Mouse (Mus musculus) kidney, adult 2 months (tissue): ENCODE measurements around the gene Fgf5. TPM values are rescaled to one million over a fixed set of nuclear protein-coding genes. Genes with fewer than 3 reads are reported as not detected.

ENCODE experiments used
- DNase-seq: peaks from one replicate; pipeline ENCODE4 v3.0.0; 2021
- H3K27ac ChIP-seq: fragments of 200-500 bp; 2 replicates; pipeline ENCODE4 v1.5.1; 2012; ENCODE audit warnings: low read depth, low read length, control low read depth, inconsistent platforms; ENCODE audit not compliant: insufficient read depth
- H3K27me3 ChIP-seq: fragments of 200-500 bp; replicated peaks from 2 replicates; pipeline ENCODE4 v1.6.1; 2012; ENCODE audit warnings: mild to moderate bottlenecking, moderate library complexity, low read length, inconsistent platforms; ENCODE audit not compliant: control insufficient read depth, insufficient read depth
- H3K36me3 ChIP-seq: fragments of 200-500 bp; 2 replicates; pipeline ENCODE4 v1.6.1; 2012; ENCODE audit warnings: mild to moderate bottlenecking, moderate library complexity, low read length, inconsistent platforms; ENCODE audit not compliant: control insufficient read depth, insufficient read depth
- H3K4me1 ChIP-seq: fragments of 200-500 bp; 2 replicates; pipeline ENCODE4 v1.6.1; 2011; ENCODE audit warnings: low read length; ENCODE audit not compliant: control insufficient read depth, insufficient read depth
- H3K4me3 ChIP-seq: fragments of 200-500 bp; 2 replicates; pipeline ENCODE4 v1.5.1; 2011; ENCODE audit warnings: mild to moderate bottlenecking, low read depth, low read length, control low read depth; ENCODE audit not compliant: insufficient read depth
- CTCF ChIP-seq: fragments of 200-500 bp; conservative IDR thresholded peaks from 2 replicates; pipeline ENCODE4 v1.5.1; 2011; ENCODE audit warnings: low read depth, mild to moderate bottlenecking, control low read depth, low read length, moderate library complexity, mixed read lengths; ENCODE audit not compliant: insufficient read depth, insufficient read length
- POLR2A ChIP-seq: fragments of 200-500 bp; IDR thresholded peaks from one replicate; pipeline ENCODE4 v1.6.1; 2011; ENCODE audit warnings: low read depth, low read length, control low read depth
- WGBS: fragments of 180-500 bp; shearing (Covaris S2); methylation state at CpG from one replicate; pipeline ENCODE4 v1.1.7; 2018; 5-methylcytosine and 5-hydroxymethylcytosine counted together
- polyA plus RNA-seq: library from polyadenylated mRNA; depleted of rRNA; stranded (reverse); fragments of >200 nt; gene quantifications from 2 replicates; pipeline ENCODE4 v1.2.3, GENCODE M21; 2012; rRNA removed

Gene Fgf5
- polyA plus RNA-seq, 1 experiment, result not detected

DNA sequence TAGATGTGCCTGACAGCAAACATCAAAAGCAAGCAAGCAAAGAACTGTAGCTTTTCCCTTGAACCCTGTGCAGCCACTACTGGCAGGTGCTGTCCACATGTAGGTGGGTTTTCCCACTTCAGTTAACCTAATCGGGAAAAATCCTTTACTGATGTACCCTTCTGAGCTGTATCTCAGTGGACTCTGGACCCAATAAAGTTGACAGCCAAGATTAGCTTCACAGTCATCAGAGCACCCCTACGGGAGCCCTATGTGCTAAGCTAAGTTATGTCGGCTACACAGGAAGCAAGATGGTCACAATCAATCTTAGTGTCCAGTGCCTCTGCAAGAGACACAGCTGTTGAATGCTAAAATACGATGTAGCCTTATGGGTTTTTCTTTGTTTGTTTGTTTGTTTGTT is 46.1 kb downstream of the Fgf5 start:
- Histone ChIP-seq H3K27ac (no peak overlapping the region), H3K27me3 (no peaks in the 10 kb centered on the region; the same call in 1 of the 2 replicates), H3K36me3 (no peaks in the 10 kb centered on the region), H3K4me3 (no peak overlapping the region), H3K4me1 (no peaks in the 10 kb centered on the region)
- no peak for TF ChIP-seq CTCF
- TF ChIP-seq POLR2A, result no peak
- 69% methylated on average over 4 of the region's 4 CpGs for WGBS
- no peak for DNase-seq

DNA sequence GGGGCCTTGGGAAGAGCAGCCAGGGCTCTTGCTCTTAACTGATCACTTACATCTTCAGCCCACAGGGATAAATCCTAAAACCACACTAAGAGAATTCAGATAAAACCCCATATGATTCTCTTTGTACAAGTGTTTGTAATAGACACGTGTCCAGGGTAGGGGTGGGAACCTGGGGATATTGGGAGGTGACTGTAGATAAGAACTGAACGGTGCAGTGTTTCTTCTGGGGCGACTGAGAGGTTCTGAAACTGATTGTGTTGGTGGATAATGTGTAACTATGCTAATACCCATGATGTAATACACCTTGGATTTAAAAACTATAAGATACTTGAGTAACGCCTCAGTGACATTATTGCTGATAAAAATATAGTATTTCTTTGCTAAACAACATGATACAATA is 51.7 kb downstream of the Fgf5 start:
- Histone ChIP-seq H3K27me3 (no peaks in the 10 kb centered on the region), H3K27ac (no peak overlapping the region), H3K4me3 (no peak overlapping the region), H3K36me3 (no peaks in the 10 kb centered on the region), H3K4me1 (no peaks in the 10 kb centered on the region)
- no peak for DNase-seq
- 85% methylated on average over 4 of the region's 4 CpGs for WGBS
- TF ChIP-seq POLR2A (no peak), CTCF (no peak)

DNA sequence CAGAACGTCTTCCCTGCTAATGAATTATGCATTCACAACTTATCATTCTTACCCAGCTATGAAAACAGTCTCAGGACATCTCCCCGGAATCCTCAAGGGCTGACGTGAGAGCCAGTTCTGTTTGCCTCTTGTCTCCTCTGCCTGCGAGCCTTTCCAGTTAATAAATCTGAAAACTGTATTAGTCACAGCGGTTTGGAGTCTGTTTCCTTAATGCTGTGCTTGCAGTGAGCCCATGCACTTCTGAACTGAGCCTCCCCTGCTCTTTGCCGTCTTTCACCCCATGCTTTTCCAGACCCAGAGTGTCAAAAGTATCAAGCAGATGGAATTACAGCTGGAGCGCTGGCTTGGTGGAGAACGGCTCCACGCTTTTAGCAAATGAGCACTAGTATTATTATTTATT is 52.5 kb downstream of the Fgf5 start:
- H3K4me1 ChIP-seq, result no peaks in the 10 kb centered on the region
- no peak overlapping the region for H3K4me3 ChIP-seq
- H3K36me3 ChIP-seq, result no peaks in the 10 kb centered on the region
- no peak for TF ChIP-seq POLR2A
- no peak for TF ChIP-seq CTCF
- 20% methylated on average over 9 of the region's 9 CpGs for WGBS
- no peak overlapping the region for H3K27ac ChIP-seq
- no peaks in the 10 kb centered on the region for H3K27me3 ChIP-seq
- DNase-seq, result no peak

DNA sequence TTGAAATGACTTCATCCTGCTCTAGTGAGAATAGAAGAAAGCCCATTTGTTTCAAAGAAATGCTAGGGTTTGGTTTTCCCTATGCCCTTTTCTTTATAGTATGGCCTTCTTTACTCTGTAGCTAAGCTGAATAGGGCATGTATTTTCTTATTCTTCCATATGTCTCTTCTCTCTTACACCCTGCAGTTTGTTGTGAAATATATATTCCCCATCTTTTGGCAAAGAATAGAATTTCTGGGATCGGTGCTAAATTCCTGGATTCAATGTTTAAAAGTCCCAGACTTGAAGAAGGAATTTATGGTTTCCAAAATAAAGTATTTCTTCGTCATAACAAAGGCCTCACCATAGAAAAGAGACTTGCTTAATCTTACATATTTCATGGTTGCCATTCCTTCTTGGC is 72.6 kb downstream of the Fgf5 start:
- Histone ChIP-seq H3K27me3 (0 out of 2 replicates have a peak, but pooled peaks cover 1% of the 10 kb centered on the region), H3K27ac (no peak overlapping the region), H3K4me1 (no peaks in the 10 kb centered on the region), H3K36me3 (no peaks in the 10 kb centered on the region), H3K4me3 (no peak overlapping the region)
- no peak for TF ChIP-seq POLR2A
- TF ChIP-seq CTCF, result no peak
- no peak for DNase-seq
- 87% methylated on average over 2 of the region's 2 CpGs for WGBS

Other genes starting within 250 kb of the Fgf5 start
- gene Antxr2, start 223.1 kb upstream of the Fgf5 start, polyA plus RNA-seq, result 2.3 and 2.4 TPM in 2 replicates
- 0.03 TPM in 2 replicates for gene Prdm8, start 87.0 kb upstream of the Fgf5 start, polyA plus RNA-seq
- not detected in 2 replicates for gene Cfap299, start 75.1 kb downstream of the Fgf5 start, polyA plus RNA-seq